Mouse (Mus musculus) hindbrain, embryonic 16.5 days (tissue): ENCODE measurements around the gene Clic6. TPM values are rescaled to one million over a fixed set of nuclear protein-coding genes. Genes with fewer than 3 reads are reported as not detected.

Experiments used
- ATAC-seq: fragments of 200-750 bp; cut with Nextera tagmentation; 2 replicates; pipeline ENCODE4 v1.8.0; 2017; ENCODE audit warnings: moderate TSS enrichment, moderate library complexity
- H3K27ac ChIP-seq: fragments of 300-500 bp; sonication (generic); 2 replicates; pipeline ENCODE4 v1.5.1; 2014; ENCODE audit warnings: low read depth, mild to moderate bottlenecking, control low read depth, low read length, moderate library complexity
- H3K27me3 ChIP-seq: fragments of 300-500 bp; sonication (generic); replicated peaks from 2 replicates; pipeline ENCODE4 v1.6.1; 2014; ENCODE audit warnings: low read length; ENCODE audit not compliant: control insufficient read depth, insufficient read depth
- H3K36me3 ChIP-seq: fragments of 300-500 bp; sonication (generic); 2 replicates; pipeline ENCODE4 v1.6.1; 2014; ENCODE audit warnings: mild to moderate bottlenecking, low read length, moderate library complexity, mixed read lengths; ENCODE audit not compliant: control insufficient read depth, insufficient read depth
- H3K4me1 ChIP-seq: fragments of 300-500 bp; sonication (generic); 2 replicates; pipeline ENCODE4 v1.6.1; 2014; ENCODE audit warnings: low read depth, low read length; ENCODE audit not compliant: control insufficient read depth, insufficient read depth
- H3K4me2 ChIP-seq: fragments of 300-500 bp; sonication (generic); 2 replicates; pipeline ENCODE4 v1.6.1; 2014; ENCODE audit warnings: mild to moderate bottlenecking, low read length, control low read depth, moderate library complexity
- H3K4me3 ChIP-seq: fragments of 300-500 bp; sonication (generic); 2 replicates; pipeline ENCODE4 v1.5.1; 2014; ENCODE audit warnings: mild to moderate bottlenecking, low read length, control low read depth, moderate library complexity
- H3K9ac ChIP-seq: fragments of 300-500 bp; sonication (generic); 2 replicates; pipeline ENCODE4 v1.6.1; 2014; ENCODE audit warnings: low read depth, mild to moderate bottlenecking, control low read depth, low read length, moderate library complexity
- H3K9me3 ChIP-seq: fragments of 300-500 bp; sonication (generic); 2 replicates; pipeline ENCODE4 v1.6.1; 2014; ENCODE audit warnings: mild to moderate bottlenecking, low read length, moderate library complexity; ENCODE audit not compliant: control insufficient read depth
- WGBS: fragments of 180-500 bp; shearing (Covaris S2); extraction: QIAGEN DNeasy Blood & Tissue Kit; methylation state at CpG from one replicate; pipeline ENCODE4 v1.1.7; 2014; 5-methylcytosine and 5-hydroxymethylcytosine counted together
- polyA plus RNA-seq: library from polyadenylated mRNA; unstranded; fragments of >200 nt; fragmentation: Nextera tagmentation; extraction: Ambion mirVana; gene quantifications from 2 replicates; pipeline ENCODE4 v1.2.1, GENCODE M21; 2015

The Clic6 gene
- polyA plus RNA-seq, 1 experiment from 2014 or later, result 7.8 TPM

- WGBS, result 93% methylated on average over 2 of the region's 2 CpGs
- H3K9me3 ChIP-seq, result no peaks in the 10 kb centered on the region
Measured at GRCm38 (mm10) chr16:92535258-92535657, 49.7 kb downstream of the Clic6 start.

GRCm38 (mm10) chr16:92538356-92538755 is 52.8 kb downstream of the Clic6 start:
- H3K9ac ChIP-seq, result no peak overlapping the region
- no peak for ATAC-seq
- WGBS, result 68% methylated on average over 6 of the region's 6 CpGs

More at GRCm38 (mm10) chr16:92535258-92535657, 49.7 kb downstream of the Clic6 start:
- no peak overlapping the region for H3K4me3 ChIP-seq
- H3K4me1 ChIP-seq, result no peaks in the 10 kb centered on the region
- H3K4me2 ChIP-seq, result no peak overlapping the region
- no peak overlapping the region for H3K9ac ChIP-seq
- H3K27ac ChIP-seq, result no peak overlapping the region
- ATAC-seq, result no peak
- no peaks in the 10 kb centered on the region for H3K36me3 ChIP-seq
- H3K27me3 ChIP-seq, result no peaks in the 10 kb centered on the region

GRCm38 (mm10) chr16:92544264-92544663 is 58.7 kb downstream of the Clic6 start:
- Histone ChIP-seq H3K9ac (no peak overlapping the region), H3K27me3 (no peaks in the 10 kb centered on the region), H3K4me3 (no peak overlapping the region), H3K9me3 (no peaks in the 10 kb centered on the region), H3K4me2 (no peak overlapping the region), H3K36me3 (no peaks in the 10 kb centered on the region), H3K4me1 (no peaks in the 10 kb centered on the region), H3K27ac (no peak overlapping the region)
- WGBS, result 52% methylated on average over 1 of the region's 1 CpGs
- ATAC-seq, result no peak

More at GRCm38 (mm10) chr16:92538356-92538755, 52.8 kb downstream of the Clic6 start:
- Histone ChIP-seq H3K4me2 (no peak overlapping the region), H3K27ac (no peak overlapping the region), H3K36me3 (no peaks in the 10 kb centered on the region), H3K4me1 (no peaks in the 10 kb centered on the region), H3K4me3 (no peak overlapping the region), H3K27me3 (no peaks in the 10 kb centered on the region), H3K9me3 (no peaks in the 10 kb centered on the region)

GRCm38 (mm10) chr16:92548651-92549050 is 63.1 kb downstream of the Clic6 start:
- H3K4me1 ChIP-seq, result no peaks in the 10 kb centered on the region
- no peak for ATAC-seq
- 94% methylated on average over 9 of the region's 9 CpGs for WGBS
- no peak overlapping the region for H3K4me2 ChIP-seq
- H3K27ac ChIP-seq, result no peak overlapping the region
- no peak overlapping the region for H3K4me3 ChIP-seq
- no peaks in the 10 kb centered on the region for H3K27me3 ChIP-seq
- no peak overlapping the region for H3K9ac ChIP-seq
- H3K36me3 ChIP-seq, result no peaks in the 10 kb centered on the region
- no peaks in the 10 kb centered on the region for H3K9me3 ChIP-seq

- no peak overlapping the region for H3K27ac ChIP-seq
- H3K9ac ChIP-seq, result no peak overlapping the region
- WGBS, result 71% methylated on average over 13 of the region's 13 CpGs
- H3K4me2 ChIP-seq, result no peak overlapping the region
- no peaks in the 10 kb centered on the region for H3K9me3 ChIP-seq
- no peaks in the 10 kb centered on the region for H3K4me1 ChIP-seq
- no peak overlapping the region for H3K4me3 ChIP-seq
- ATAC-seq, result no peak
- H3K36me3 ChIP-seq, result no peaks in the 10 kb centered on the region
- no peaks in the 10 kb centered on the region for H3K27me3 ChIP-seq
Measured at GRCm38 (mm10) chr16:92551266-92552105, 66.0 kb downstream of the Clic6 start.

- Histone ChIP-seq H3K4me1 (no peaks in the 10 kb centered on the region), H3K4me3 (no peak overlapping the region), H3K27me3 (no peaks in the 10 kb centered on the region), H3K36me3 (no peaks in the 10 kb centered on the region), H3K9ac (no peak overlapping the region), H3K27ac (no peak overlapping the region), H3K9me3 (no peaks in the 10 kb centered on the region), H3K4me2 (no peak overlapping the region)
- no peak for ATAC-seq
- 83% methylated on average over 9 of the region's 9 CpGs for WGBS
Measured at GRCm38 (mm10) chr16:92552106-92552382, 66.5 kb downstream of the Clic6 start.

- Histone ChIP-seq H3K9ac (no peak overlapping the region), H3K4me1 (no peaks in the 10 kb centered on the region), H3K36me3 (no peaks in the 10 kb centered on the region), H3K4me2 (no peak overlapping the region), H3K27ac (no peak overlapping the region), H3K4me3 (no peak overlapping the region), H3K9me3 (no peaks in the 10 kb centered on the region), H3K27me3 (no peaks in the 10 kb centered on the region)
- no peak for ATAC-seq
- 74% methylated on average over 11 of the region's 11 CpGs for WGBS
Measured at GRCm38 (mm10) chr16:92552858-92553257, 67.3 kb downstream of the Clic6 start.

- no peak overlapping the region for H3K27ac ChIP-seq
- no peaks in the 10 kb centered on the region for H3K9me3 ChIP-seq
- no peaks in the 10 kb centered on the region for H3K4me1 ChIP-seq
- ATAC-seq, result no peak
- WGBS, result 95% methylated on average over 1 of the region's 1 CpGs
- H3K4me2 ChIP-seq, result no peak overlapping the region
- H3K4me3 ChIP-seq, result no peak overlapping the region
- no peaks in the 10 kb centered on the region for H3K36me3 ChIP-seq
- H3K27me3 ChIP-seq, result no peaks in the 10 kb centered on the region
- no peak overlapping the region for H3K9ac ChIP-seq
Measured at GRCm38 (mm10) chr16:92555051-92555450, 69.5 kb downstream of the Clic6 start.

- 67% methylated on average over 11 of the region's 11 CpGs for WGBS
- H3K9me3 ChIP-seq, result no peaks in the 10 kb centered on the region
- H3K4me1 ChIP-seq, result no peaks in the 10 kb centered on the region
- no peaks in the 10 kb centered on the region for H3K36me3 ChIP-seq
- no peak overlapping the region for H3K4me2 ChIP-seq
- no peak overlapping the region for H3K9ac ChIP-seq
- H3K27me3 ChIP-seq, result no peaks in the 10 kb centered on the region
- no peak overlapping the region for H3K27ac ChIP-seq
- no peak for ATAC-seq
- H3K4me3 ChIP-seq, result no peak overlapping the region
Measured at GRCm38 (mm10) chr16:92565291-92565690, 79.8 kb downstream of the Clic6 start.
